8 mouse cellular contexts compared by ENCODE assay signal in the genomic region with DNA sequence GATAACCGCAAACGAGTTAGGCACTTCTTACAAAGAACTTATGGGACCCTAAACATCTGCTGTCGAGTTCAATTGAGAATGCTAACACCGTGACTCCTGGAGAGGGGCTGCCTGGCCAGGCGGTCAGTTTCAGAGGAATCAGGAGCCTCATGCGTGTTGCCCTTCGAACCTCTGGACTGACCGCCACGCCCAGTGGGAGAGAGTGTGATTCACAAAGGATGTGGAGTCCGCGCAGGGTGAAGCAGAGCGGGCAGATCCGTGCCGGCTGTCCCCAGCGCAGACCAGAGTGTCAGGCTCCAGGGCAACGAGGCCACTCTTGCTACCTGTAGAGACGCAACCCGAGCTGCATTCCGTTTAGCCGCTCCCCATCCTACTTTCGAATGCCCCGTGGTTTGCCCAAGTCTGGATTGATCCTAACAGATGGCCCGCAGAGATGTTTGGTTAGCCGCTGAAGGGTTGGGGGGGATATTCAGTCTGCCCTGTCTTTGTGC. TPM values are rescaled to one million over a fixed set of nuclear protein-coding genes. Genes with fewer than 3 reads are reported as not detected.
DNase-seq lines count a peak whose midpoint lies in the region; ATAC-seq lines count a peak whose summit lies in the region.

No protein-coding gene starts in this region.

- H3K4me3 ChIP-seq in hindbrain, embryonic 16.5 days (ENCODE audit: low read length) = peak overlapping the region; percentile 68
- peak overlapping the region; percentile 77 for H3K4me3 ChIP-seq in midbrain, embryonic 15.5 days

- WGBS in hindbrain, embryonic 16.5 days = under 1% methylated on average over 24 of the region's 24 CpGs
- under 1% methylated on average over 24 of the region's 24 CpGs for WGBS in midbrain, embryonic 15.5 days

- peak; percentile 18 for ATAC-seq in hindbrain, embryonic 16.5 days
- peak; percentile 45 for ATAC-seq in midbrain, embryonic 15.5 days (replicated peaks)

- H3K9me3 ChIP-seq in hindbrain, embryonic 16.5 days (ENCODE audit: control insufficient read depth, low read length) = no peaks in the 10 kb centered on the region
- H3K9me3 ChIP-seq in midbrain, embryonic 15.5 days = no peaks in the 10 kb centered on the region

- peak; percentile 28 to 55 for DNase-seq in left cerebral cortex, adult 18-20 months (ENCODE audit: low spot score in 2 of 2)
- DNase-seq in left cerebral cortex, adult 11 months (ENCODE audit: low spot score) = no peak
- peak; percentile 65 to 71 for DNase-seq in cerebellum, postnatal 25 days
- DNase-seq in gastrocnemius, adult 8-10 months (ENCODE audit: low spot score in 2 of 2) = peak; percentile 46 to 48
- DNase-seq in liver = peak; percentile 79
- peak; percentile 11 to 25 for DNase-seq in spleen, postnatal 14 days (ENCODE audit: low spot score in 2 of 2)

- peak overlapping the region; percentile 79 for H3K4me2 ChIP-seq in hindbrain, embryonic 16.5 days (ENCODE audit: low read length)
- peak overlapping the region; percentile 73 for H3K4me2 ChIP-seq in midbrain, embryonic 15.5 days

- peaks cover 2% of the 10 kb centered on the region; the same call in 1 of the 2 replicates for H3K4me1 ChIP-seq in hindbrain, embryonic 16.5 days (ENCODE audit: control insufficient read depth, insufficient read depth, low read depth, low read length)
- H3K4me1 ChIP-seq in midbrain, embryonic 15.5 days = peaks cover 24% of the 10 kb centered on the region

- no peaks in the 10 kb centered on the region for H3K27me3 ChIP-seq in hindbrain, embryonic 16.5 days (replicated peaks; ENCODE audit: control insufficient read depth, insufficient read depth, low read length)
- H3K27me3 ChIP-seq in midbrain, embryonic 15.5 days (replicated peaks) = no peaks in the 10 kb centered on the region

- peak overlapping the region; percentile 92 for H3K27ac ChIP-seq in hindbrain, embryonic 16.5 days (ENCODE audit: low read depth, low read length)
- peak overlapping the region; percentile 94 for H3K27ac ChIP-seq in midbrain, embryonic 15.5 days

- H3K36me3 ChIP-seq in hindbrain, embryonic 16.5 days (ENCODE audit: control insufficient read depth, insufficient read depth, low read length) = no peaks in the 10 kb centered on the region
- no peaks in the 10 kb centered on the region for H3K36me3 ChIP-seq in midbrain, embryonic 15.5 days (replicated peaks)

- peak overlapping the region; percentile 85 for H3K9ac ChIP-seq in hindbrain, embryonic 16.5 days (ENCODE audit: low read depth, low read length)
- peak overlapping the region; percentile 82 for H3K9ac ChIP-seq in midbrain, embryonic 15.5 days

RNA-seq across cellular contexts. Expression of a gene that starts 30.8 kb away (rescaled TPM):
- not detected for total RNA-seq in left cerebral cortex, adult 18-20 months (2021)
- total RNA-seq in gastrocnemius, adult 8-10 months (2022) = not detected
- not detected in 2 replicates for polyA plus RNA-seq in hindbrain, embryonic 16.5 days (2015; fragmentation: Nextera tagmentation; extraction: Ambion mirVana)
- not detected in 2 replicates for polyA plus RNA-seq in midbrain, embryonic 15.5 days (2015; fragmentation: Nextera tagmentation; extraction: Ambion mirVana)

RNA-seq across cellular contexts. Expression of a gene that starts 44.6 kb away (rescaled TPM):
- total RNA-seq in left cerebral cortex, adult 18-20 months (2021) = 10 to 100 TPM; 55.9 to 58.2 TPM
- total RNA-seq in gastrocnemius, adult 8-10 months (2022) = 10 to 100 TPM; 56.3 to 63.9 (median 59.4) TPM
- 3.0 and 3.2 TPM in 2 replicates for polyA plus RNA-seq in hindbrain, embryonic 16.5 days (2015; fragmentation: Nextera tagmentation; extraction: Ambion mirVana)
- polyA plus RNA-seq in midbrain, embryonic 15.5 days (2015; fragmentation: Nextera tagmentation; extraction: Ambion mirVana) = 3.9 and 4.0 TPM in 2 replicates

RNA-seq across cellular contexts. Expression of a gene that starts 52.2 kb away (rescaled TPM):
- not detected for total RNA-seq in left cerebral cortex, adult 18-20 months (2021)
- total RNA-seq in gastrocnemius, adult 8-10 months (2022) = not detected
- polyA plus RNA-seq in hindbrain, embryonic 16.5 days (2015; fragmentation: Nextera tagmentation; extraction: Ambion mirVana) = not detected in 2 replicates
- polyA plus RNA-seq in midbrain, embryonic 15.5 days (2015; fragmentation: Nextera tagmentation; extraction: Ambion mirVana) = not detected in 2 replicates
